Mouse (Mus musculus): ENCODE data around the gene Acin1. TPM values are rescaled to one million over a fixed set of nuclear protein-coding genes. Genes with fewer than 3 reads are reported as not detected.

Acin1 gene
- total and polyA plus RNA-seq, 2 experiments from 2014 or later: 56.0 to 69.7 TPM

DNA sequence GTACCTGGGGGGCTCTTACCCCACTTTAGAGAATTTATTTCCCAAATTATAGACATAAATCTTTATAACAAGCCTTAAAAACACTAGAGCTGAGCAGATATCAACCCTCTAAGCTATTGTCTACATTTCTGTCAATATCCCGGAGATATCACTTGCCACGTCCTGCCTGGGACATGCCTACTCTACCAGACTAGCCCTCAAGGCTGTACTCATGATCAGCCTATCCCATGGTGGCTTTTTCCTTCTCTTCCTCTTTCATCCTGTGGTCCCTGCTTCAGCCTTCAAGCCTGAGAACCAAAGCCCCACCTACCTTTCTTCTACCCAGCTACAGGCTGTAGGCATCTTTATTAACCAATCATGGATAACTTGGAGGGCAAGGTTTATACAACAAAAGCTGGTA is 56.9 kb downstream of the Acin1 start:
- H3K36me3 ChIP-seq (replicated peaks; ENCODE audit: control insufficient read depth, insufficient read depth, low read length): peaks cover 8% of the 10 kb centered on the region; the same call in 1 of the 2 replicates
- ATAC-seq (ENCODE audit: insufficient read depth, low read depth): no peak

DNA sequence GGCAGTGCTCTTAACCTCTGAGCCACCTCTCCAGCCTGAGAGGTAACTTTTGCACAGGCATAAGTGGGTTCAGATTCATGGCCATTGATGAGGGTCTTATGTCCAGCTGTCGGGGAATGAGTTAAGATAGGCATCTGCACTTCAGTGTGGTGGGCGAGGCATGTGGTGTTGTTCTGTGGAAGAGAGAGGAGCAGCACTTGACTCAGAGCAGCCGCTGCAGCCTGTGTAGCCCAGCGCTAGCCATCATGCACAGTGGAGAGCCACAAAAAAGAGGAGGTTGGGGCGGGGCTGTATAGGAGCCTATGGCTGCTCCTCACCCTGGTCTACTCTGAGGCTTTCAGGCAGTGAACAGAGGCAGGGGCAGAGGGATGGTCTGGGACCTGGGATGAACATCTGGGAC is 58.6 kb downstream of the Acin1 start:
- TF ChIP-seq CTCF (IDR thresholded peaks at IDR 0.05; ENCODE audit: low read depth) (no peak), EP300 (IDR thresholded peaks at IDR 0.05; ENCODE audit: low read depth) (no peak)
- Histone ChIP-seq H3K9ac (replicated peaks; ENCODE audit: low read depth, low read length) (no peak overlapping the region), H3K4me1 (ENCODE audit: control insufficient read depth, insufficient read depth) (no peaks in the 10 kb centered on the region), H3K27ac (ENCODE audit: low read depth) (no peak overlapping the region), H3K9me3 (replicated peaks; ENCODE audit: control insufficient read depth, low read length) (no peaks in the 10 kb centered on the region), H3K4me2 (ENCODE audit: low read depth, low read length) (no peak overlapping the region), H3K4me3 (ENCODE audit: low read depth, low read length) (no peak overlapping the region), H3K36me3 (replicated peaks; ENCODE audit: control insufficient read depth, insufficient read depth, low read length) (peaks cover 4% of the 10 kb centered on the region; the same call in 1 of the 2 replicates), H3K27me3 (ENCODE audit: control insufficient read depth, insufficient read depth, low read length) (no peaks in the 10 kb centered on the region)
- no peak for ATAC-seq (ENCODE audit: insufficient read depth, low read depth)
- no peak for DNase-seq (ENCODE audit: low spot score)
- WGBS: 60% methylated on average over 5 of the region's 5 CpGs

More for the DNA sequence above, 56.9 kb downstream of the Acin1 start:
- Histone ChIP-seq H3K9ac (replicated peaks; ENCODE audit: low read depth, low read length) (no peak overlapping the region), H3K27ac (ENCODE audit: low read depth) (no peak overlapping the region), H3K27me3 (ENCODE audit: control insufficient read depth, insufficient read depth, low read length) (no peaks in the 10 kb centered on the region), H3K4me1 (ENCODE audit: control insufficient read depth, insufficient read depth) (no peaks in the 10 kb centered on the region), H3K4me2 (ENCODE audit: low read depth, low read length) (no peak overlapping the region), H3K4me3 (ENCODE audit: low read depth, low read length) (no peak overlapping the region), H3K9me3 (replicated peaks; ENCODE audit: control insufficient read depth, low read length) (no peaks in the 10 kb centered on the region)
- TF ChIP-seq EP300 (IDR thresholded peaks at IDR 0.05; ENCODE audit: low read depth): no peak
- TF ChIP-seq CTCF (IDR thresholded peaks at IDR 0.05; ENCODE audit: low read depth): no peak
- WGBS: 74% methylated on average over 2 of the region's 2 CpGs
- DNase-seq (ENCODE audit: low spot score): peak; percentile 1

DNA sequence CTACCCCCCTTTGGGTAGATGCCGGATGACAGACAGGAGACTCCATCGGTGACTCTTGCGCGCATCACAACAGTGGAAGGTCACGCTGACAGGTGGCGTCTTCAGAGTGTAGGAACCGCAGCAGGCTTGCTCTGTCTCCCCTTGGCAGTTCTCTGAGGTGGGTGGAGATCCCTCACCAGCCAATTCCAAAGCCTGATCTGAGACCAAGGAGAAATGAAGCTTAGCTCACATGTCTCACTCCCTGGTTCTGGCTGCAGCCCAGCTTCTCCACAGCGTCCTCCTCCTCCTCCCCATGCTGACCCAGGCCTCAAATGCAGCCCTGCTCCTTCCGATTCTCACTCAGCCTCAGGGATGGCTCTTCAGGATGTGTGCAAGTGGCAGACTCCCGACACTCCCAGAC is 61.8 kb downstream of the Acin1 start:
- WGBS: 71% methylated on average over 10 of the region's 10 CpGs
- no peaks in the 10 kb centered on the region for H3K4me1 ChIP-seq (ENCODE audit: control insufficient read depth, insufficient read depth)
- no peak overlapping the region for H3K4me2 ChIP-seq (ENCODE audit: low read depth, low read length)
- H3K27me3 ChIP-seq (ENCODE audit: control insufficient read depth, insufficient read depth, low read length): no peaks in the 10 kb centered on the region
- no peaks in the 10 kb centered on the region for H3K9me3 ChIP-seq (replicated peaks; ENCODE audit: control insufficient read depth, low read length)
- H3K36me3 ChIP-seq (replicated peaks; ENCODE audit: control insufficient read depth, insufficient read depth, low read length): no peaks in the 10 kb centered on the region
- ATAC-seq (ENCODE audit: insufficient read depth, low read depth) (no peak), DNase-seq (ENCODE audit: low spot score) (peak; percentile 1)
- no peak overlapping the region for H3K27ac ChIP-seq (ENCODE audit: low read depth)
- no peak for TF ChIP-seq EP300 (IDR thresholded peaks at IDR 0.05; ENCODE audit: low read depth)
- TF ChIP-seq CTCF (IDR thresholded peaks at IDR 0.05; ENCODE audit: low read depth): no peak
- no peak overlapping the region for H3K4me3 ChIP-seq (ENCODE audit: low read depth, low read length)
- H3K9ac ChIP-seq (replicated peaks; ENCODE audit: low read depth, low read length): no peak overlapping the region

DNA sequence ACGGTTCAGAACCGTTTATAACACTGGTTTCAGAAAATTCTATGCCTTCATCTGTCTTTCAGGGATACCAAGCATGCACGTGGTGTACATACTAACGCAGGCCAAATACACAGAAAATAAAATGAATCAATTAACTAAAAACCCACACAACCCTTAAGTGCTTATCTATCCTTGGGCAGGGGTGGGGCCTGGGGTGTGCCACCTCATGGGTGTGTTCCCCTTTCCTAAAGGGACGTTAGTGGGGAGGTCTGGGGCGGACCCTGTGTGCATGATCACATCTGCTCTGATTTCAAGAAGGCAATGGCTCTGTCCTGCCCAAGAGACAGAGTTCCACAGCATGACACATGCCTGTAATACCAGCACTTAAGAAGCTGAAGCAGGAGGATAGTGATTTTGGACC is 63.4 kb downstream of the Acin1 start:
- no peak for TF ChIP-seq EP300 (IDR thresholded peaks at IDR 0.05; ENCODE audit: low read depth)
- TF ChIP-seq CTCF (IDR thresholded peaks at IDR 0.05; ENCODE audit: low read depth): no peak
- Histone ChIP-seq H3K4me2 (ENCODE audit: low read depth, low read length) (no peak overlapping the region), H3K27me3 (ENCODE audit: control insufficient read depth, insufficient read depth, low read length) (no peaks in the 10 kb centered on the region), H3K4me3 (ENCODE audit: low read depth, low read length) (no peak overlapping the region), H3K9ac (replicated peaks; ENCODE audit: low read depth, low read length) (no peak overlapping the region), H3K4me1 (ENCODE audit: control insufficient read depth, insufficient read depth) (no peaks in the 10 kb centered on the region), H3K9me3 (replicated peaks; ENCODE audit: control insufficient read depth, low read length) (no peaks in the 10 kb centered on the region), H3K36me3 (replicated peaks; ENCODE audit: control insufficient read depth, insufficient read depth, low read length) (no peaks in the 10 kb centered on the region), H3K27ac (ENCODE audit: low read depth) (no peak overlapping the region)
- ATAC-seq (ENCODE audit: insufficient read depth, low read depth) (no peak), DNase-seq (ENCODE audit: low spot score) (peak; percentile 2)
- WGBS: 79% methylated on average over 6 of the region's 6 CpGs

DNA sequence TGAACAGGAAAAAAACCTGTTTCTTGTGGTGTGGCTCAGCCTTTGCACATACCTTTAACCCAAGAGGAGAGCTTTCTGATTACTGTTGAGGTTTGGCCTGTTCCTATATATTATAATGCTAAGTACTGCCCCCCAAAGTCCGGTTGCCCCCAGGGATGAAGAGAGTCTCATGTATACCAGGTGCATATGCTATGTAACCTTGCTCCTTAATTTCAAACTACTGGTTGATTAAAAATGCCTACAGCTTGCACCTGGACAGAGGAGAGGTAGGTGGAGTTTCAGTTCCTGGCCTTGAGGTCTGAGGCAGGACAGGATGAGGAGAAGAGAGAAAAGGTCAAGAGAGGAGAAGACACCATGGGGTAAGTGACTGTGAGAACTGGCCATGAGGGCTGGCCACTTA is 65.6 kb downstream of the Acin1 start, which contains the start of gene Psmb11:
Gene Psmb11 (plus strand): TSS at position 301 of the 400 bp plus-strand sequence.
- Histone ChIP-seq H3K4me3 (ENCODE audit: low read depth, low read length) (no peak within 1 kb of the TSS), H3K9ac (replicated peaks; ENCODE audit: low read depth, low read length) (no peak within 1 kb of the TSS), H3K36me3 (replicated peaks; ENCODE audit: control insufficient read depth, insufficient read depth, low read length) (0 out of 2 replicates have a peak, but pooled peaks cover 4% of the 10 kb centered on the region), H3K4me1 (ENCODE audit: control insufficient read depth, insufficient read depth) (peaks cover 4% of the 10 kb centered on the region; the same call in 1 of the 2 replicates), H3K27ac (ENCODE audit: low read depth) (no peak within 1 kb of the TSS), H3K9me3 (replicated peaks; ENCODE audit: control insufficient read depth, low read length) (no peaks in the 10 kb centered on the region), H3K4me2 (ENCODE audit: low read depth, low read length) (no peak within 1 kb of the TSS), H3K27me3 (ENCODE audit: control insufficient read depth, insufficient read depth, low read length) (no peaks in the 10 kb centered on the region)
- no peak for ATAC-seq (ENCODE audit: insufficient read depth, low read depth)
- DNase-seq (ENCODE audit: low spot score): peak; percentile 1
- 85% methylated on average over 1 of the region's 1 CpGs for WGBS
- no peak for TF ChIP-seq EP300 (IDR thresholded peaks at IDR 0.05; ENCODE audit: low read depth)
- no peak for TF ChIP-seq CTCF (IDR thresholded peaks at IDR 0.05; ENCODE audit: low read depth)

DNA sequence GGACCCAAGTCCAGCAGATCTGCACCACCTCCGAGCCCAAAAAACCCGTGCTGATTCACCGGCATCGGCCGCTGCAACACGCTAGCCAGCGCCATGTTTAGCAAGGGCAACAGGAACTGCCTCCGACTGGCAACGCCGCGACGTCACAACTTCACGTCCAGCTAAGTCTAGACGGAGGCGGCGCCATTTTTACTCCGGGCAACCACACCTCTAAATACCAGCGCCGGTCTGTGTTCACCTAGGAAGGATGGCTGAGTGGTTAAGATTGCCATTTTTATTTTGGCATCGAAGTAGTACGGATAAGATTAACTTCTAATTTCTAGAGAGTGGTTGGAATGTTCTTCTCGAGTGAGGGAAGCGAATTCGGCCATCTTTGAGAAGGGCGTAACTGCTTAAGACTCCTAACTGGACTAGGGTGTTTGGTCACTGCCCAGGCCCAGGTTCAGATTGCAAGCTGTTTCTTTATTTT is 68.8 kb downstream of the Acin1 start, which contains the start of gene Psmb5:
Gene Psmb5 (minus strand): TSS at position 126 of the 469 bp plus-strand sequence.
- H3K36me3 ChIP-seq (replicated peaks; ENCODE audit: control insufficient read depth, insufficient read depth, low read length): peaks cover 22% of the 10 kb centered on the region
- TF ChIP-seq EP300 (IDR thresholded peaks at IDR 0.05; ENCODE audit: low read depth): 0 out of 2 replicates have a peak, but pooled peaks have one; percentile 30
- no peak for TF ChIP-seq CTCF (IDR thresholded peaks at IDR 0.05; ENCODE audit: low read depth)
- peak; percentile 90 for ATAC-seq (ENCODE audit: insufficient read depth, low read depth)
- H3K9me3 ChIP-seq (replicated peaks; ENCODE audit: control insufficient read depth, low read length): no peaks in the 10 kb centered on the region
- peak within 1 kb of the TSS; percentile 93 for H3K4me2 ChIP-seq (ENCODE audit: low read depth, low read length)
- peak within 1 kb of the TSS; percentile 74 for H3K27ac ChIP-seq (ENCODE audit: low read depth)
- H3K4me3 ChIP-seq (ENCODE audit: low read depth, low read length): peak within 1 kb of the TSS; percentile 75
- WGBS: under 1% methylated on average over 25 of the region's 25 CpGs
- no peaks in the 10 kb centered on the region for H3K27me3 ChIP-seq (ENCODE audit: control insufficient read depth, insufficient read depth, low read length)
- DNase-seq (ENCODE audit: low spot score): peak; percentile 92
- H3K4me1 ChIP-seq (ENCODE audit: control insufficient read depth, insufficient read depth): peaks cover 4% of the 10 kb centered on the region; the same call in 1 of the 2 replicates
- peak within 1 kb of the TSS; percentile 81 for H3K9ac ChIP-seq (replicated peaks; ENCODE audit: low read depth, low read length)

Data from heart, postnatal 0 days (tissue).